16 mouse cellular contexts compared by ENCODE assay signal in the genomic region with DNA sequence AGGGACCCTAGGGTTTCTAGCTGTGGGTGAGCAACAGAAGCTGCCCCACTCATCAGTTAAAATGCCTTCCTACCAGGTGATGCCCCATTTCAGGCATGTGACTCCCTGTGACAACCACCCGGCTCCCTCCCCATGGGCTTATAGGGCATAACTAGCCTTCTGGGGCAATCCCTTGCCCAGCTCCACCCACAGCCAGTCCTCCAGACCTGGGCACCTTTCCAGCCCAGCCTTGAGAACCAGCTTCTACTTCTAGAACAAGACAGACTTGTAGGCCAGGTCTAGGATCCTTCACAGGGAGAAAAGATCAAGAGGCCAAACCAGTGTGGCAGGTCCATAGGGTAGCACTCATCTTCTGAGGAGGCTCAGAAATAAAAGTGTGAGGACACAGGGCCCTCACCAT. TPM values are rescaled to one million over a fixed set of nuclear protein-coding genes. Genes with fewer than 3 reads are reported as not detected.
A peak's percentile ranks its signal among the peaks of the same experiment; 100 is the strongest.
DNase-seq lines count a peak whose midpoint lies in the region; ATAC-seq and TF ChIP-seq lines count a peak whose summit lies in the region.
"Had no signal": no experiment of that assay in that cellular context is flagged by ENCODE, and none has a peak within 500 bp of the region (broad histone marks: within the 10 kb centered on the region; RNA-seq: fewer than 3 reads in every experiment).

No protein-coding gene starts in this region.

- 71% methylated on average over 1 of the region's 1 CpGs for WGBS in heart, embryonic 16.5 days
- 70% methylated on average over 1 of the region's 1 CpGs for WGBS in lung, adult 2 months
- WGBS in stomach, postnatal 0 days = 64% methylated on average over 1 of the region's 1 CpGs

- DNase-seq in heart, postnatal 36 days = no peak
- peak; percentile 63 to 73 for DNase-seq in urinary bladder, postnatal 36 days (ENCODE audit: low spot score in 2 of 2)
- no peak for DNase-seq in urinary bladder, postnatal 4 days (ENCODE audit: low spot score in 2 of 2)
- peak; percentile 84 for DNase-seq in lung, adult 2 months
- no peak for DNase-seq in stomach, postnatal 0 days (ENCODE audit: low spot score)
- DNase-seq in right cerebral cortex, postnatal 4 days = no peak
- no peak for DNase-seq in retina, postnatal 1 day
- DNase-seq: cerebellum, adult 18-20 months; embryo, embryonic 11 days had no signal

- H3K9ac ChIP-seq in heart, embryonic 16.5 days (ENCODE audit: low read length) = no peak overlapping the region
- 0 out of 2 replicates have a peak overlapping the region, but pooled peaks have one; percentile 1 for H3K9ac ChIP-seq in stomach, postnatal 0 days (ENCODE audit: low read length)
- H3K9ac ChIP-seq: liver, embryonic 12.5 days; midbrain, embryonic 13.5 days; neural tube, embryonic 12.5 days had no signal

- TF ChIP-seq POLR2A in lung, adult 2 months (IDR thresholded peaks at IDR 0.05; ENCODE audit: borderline replicate concordance, extremely low read depth, low read depth, low read length) = no peak

- ATAC-seq in heart, embryonic 16.5 days (replicated peaks; ENCODE audit: extremely low read depth, insufficient read depth, low FRiP score) = no peak
- ATAC-seq in stomach, postnatal 0 days (ENCODE audit: low FRiP score, low TSS enrichment) = no peak; the same call in 1 of the 2 replicates
- ATAC-seq: inflammation-experienced regulatory T-cells, adult 6 months; liver, embryonic 12.5 days; midbrain, embryonic 13.5 days had no signal

- H3K27me3 ChIP-seq in heart, embryonic 16.5 days (ENCODE audit: control insufficient read depth, insufficient read depth, low read length) = no peaks in the 10 kb centered on the region
- H3K27me3 ChIP-seq in stomach, postnatal 0 days (ENCODE audit: control insufficient read depth, insufficient read depth, low read length) = no peaks in the 10 kb centered on the region
- H3K27me3 ChIP-seq: liver, embryonic 12.5 days; midbrain, embryonic 13.5 days; neural tube, embryonic 12.5 days had no signal

- H3K4me1 ChIP-seq in heart, embryonic 16.5 days (ENCODE audit: control insufficient read depth, insufficient read depth, low read length) = peaks cover 7% of the 10 kb centered on the region; the same call in 1 of the 2 replicates
- H3K4me1 ChIP-seq in lung, adult 2 months (ENCODE audit: control insufficient read depth, insufficient read depth, low read length) = peaks cover 10% of the 10 kb centered on the region; the same call in 1 of the 2 replicates
- no peaks in the 10 kb centered on the region for H3K4me1 ChIP-seq in stomach, postnatal 0 days (replicated peaks; ENCODE audit: control insufficient read depth, insufficient read depth)

- no peaks in the 10 kb centered on the region for H3K9me3 ChIP-seq in heart, embryonic 16.5 days (replicated peaks; ENCODE audit: control insufficient read depth, low read length)
- no peaks in the 10 kb centered on the region for H3K9me3 ChIP-seq in stomach, postnatal 0 days (ENCODE audit: control insufficient read depth, low read length)
- H3K9me3 ChIP-seq: liver, embryonic 12.5 days; midbrain, embryonic 13.5 days; neural tube, embryonic 12.5 days had no signal

- no peak for TF ChIP-seq CTCF in lung, adult 2 months (IDR thresholded peaks at IDR 0.05; ENCODE audit: insufficient read depth, low read length)
- TF ChIP-seq CTCF in stomach, postnatal 0 days (IDR thresholded peaks at IDR 0.05; ENCODE audit: low read depth) = no peak

- H3K4me3 ChIP-seq in heart, embryonic 16.5 days (ENCODE audit: low read length) = no peak overlapping the region
- H3K4me3 ChIP-seq in lung, adult 2 months (replicated peaks; ENCODE audit: extremely low read depth, low read depth, low read length) = no peak overlapping the region
- no peak overlapping the region for H3K4me3 ChIP-seq in stomach, postnatal 0 days (ENCODE audit: low read depth, low read length)
- H3K4me3 ChIP-seq: liver, embryonic 12.5 days; midbrain, embryonic 13.5 days; neural tube, embryonic 12.5 days had no signal

- intact Hi-C loops in heart, postnatal 36 days (cut with DNase I) = no loop called here

- TF ChIP-seq EP300 in stomach, postnatal 0 days (optimal IDR thresholded peaks at IDR 0.05) = no peak

- no peak overlapping the region for H3K4me2 ChIP-seq in heart, embryonic 16.5 days (ENCODE audit: low read depth, low read length)
- no peak overlapping the region for H3K4me2 ChIP-seq in stomach, postnatal 0 days (replicated peaks; ENCODE audit: low read depth)
- H3K4me2 ChIP-seq: heart, embryonic 11.5 days; liver, embryonic 12.5 days; midbrain, embryonic 13.5 days; neural tube, embryonic 12.5 days had no signal

- peak overlapping the region; percentile 44; the same call in 1 of the 2 replicates for H3K27ac ChIP-seq in heart, embryonic 16.5 days (ENCODE audit: low read length)
- H3K27ac ChIP-seq in stomach, postnatal 0 days (replicated peaks) = peak overlapping the region; percentile 30
- H3K27ac ChIP-seq: liver, embryonic 12.5 days; midbrain, embryonic 13.5 days; neural tube, embryonic 12.5 days had no signal

- H3K36me3 ChIP-seq in heart, embryonic 16.5 days (ENCODE audit: control insufficient read depth, insufficient read depth) = no peaks in the 10 kb centered on the region
- no peaks in the 10 kb centered on the region; the same call in 1 of the 2 replicates for H3K36me3 ChIP-seq in stomach, postnatal 0 days (ENCODE audit: control insufficient read depth, insufficient read depth, low read length)
- H3K36me3 ChIP-seq: liver, embryonic 12.5 days; midbrain, embryonic 13.5 days; neural tube, embryonic 12.5 days had no signal

RNA-seq across cellular contexts. Expression of a gene that starts 9.1 kb away (rescaled TPM):
- polyA plus RNA-seq in heart, embryonic 16.5 days (2015; fragmentation: Nextera tagmentation; extraction: Ambion mirVana) = 7.6 and 10.3 TPM in 2 replicates
- 1 to 10 TPM; 1.9 to 2.0 TPM for total RNA-seq in heart, postnatal 36 days (2021)
- 7.9 and 12.6 TPM in 2 replicates for polyA plus RNA-seq in lung, adult 2 months (2012; rRNA removed)
- polyA plus RNA-seq in stomach, postnatal 0 days (2015; fragmentation: Nextera tagmentation; extraction: Ambion mirVana) = 192 and 201 TPM in 2 replicates
- total RNA-seq: left cerebral cortex, adult 8-10 months had no signal

RNA-seq across cellular contexts. Expression of a gene that starts 19.2 kb away (rescaled TPM):
- 116 and 125 TPM in 2 replicates for polyA plus RNA-seq in heart, embryonic 16.5 days (2015; fragmentation: Nextera tagmentation; extraction: Ambion mirVana)
- total RNA-seq in heart, postnatal 36 days (2021) = 10 to 100 TPM; 69.1 to 73.8 TPM
- 182 and 190 TPM in 2 replicates for polyA plus RNA-seq in lung, adult 2 months (2012; rRNA removed)
- polyA plus RNA-seq in stomach, postnatal 0 days (2015; fragmentation: Nextera tagmentation; extraction: Ambion mirVana) = 62.8 and 74.1 TPM in 2 replicates

RNA-seq across cellular contexts. Expression of a gene that starts 24.3 kb away (rescaled TPM):
- 114 and 116 TPM in 2 replicates for polyA plus RNA-seq in heart, embryonic 16.5 days (2015; fragmentation: Nextera tagmentation; extraction: Ambion mirVana)
- 10 to 100 TPM; 34.8 to 44.9 TPM for total RNA-seq in heart, postnatal 36 days (2021)
- 317 and 391 TPM in 2 replicates for polyA plus RNA-seq in lung, adult 2 months (2012; rRNA removed)
- polyA plus RNA-seq in stomach, postnatal 0 days (2015; fragmentation: Nextera tagmentation; extraction: Ambion mirVana) = 638 and 692 TPM in 2 replicates

RNA-seq across cellular contexts. Expression of a gene that starts 25.1 kb away (rescaled TPM):
- polyA plus RNA-seq in heart, embryonic 16.5 days (2015; fragmentation: Nextera tagmentation; extraction: Ambion mirVana) = 2.1 TPM in 2 replicates
- 1 to 10 TPM; 2.8 to 3.2 TPM for total RNA-seq in heart, postnatal 36 days (2021)
- polyA plus RNA-seq in lung, adult 2 months (2012; rRNA removed) = 30.6 and 41.5 TPM in 2 replicates
- polyA plus RNA-seq in stomach, postnatal 0 days (2015; fragmentation: Nextera tagmentation; extraction: Ambion mirVana) = 2.4 and 3.0 TPM in 2 replicates

RNA-seq across cellular contexts. Expression of a gene that starts 31.7 kb away (rescaled TPM):
- polyA plus RNA-seq in heart, embryonic 16.5 days (2015; fragmentation: Nextera tagmentation; extraction: Ambion mirVana) = 14.2 and 25.4 TPM in 2 replicates
- total RNA-seq in heart, postnatal 36 days (2021) = 10 to 100 TPM in 1 of 2 experiments, 1 to 10 TPM in 1; 9.6 to 10.5 TPM
- polyA plus RNA-seq in lung, adult 2 months (2012; rRNA removed) = 242 and 329 TPM in 2 replicates
- polyA plus RNA-seq in stomach, postnatal 0 days (2015; fragmentation: Nextera tagmentation; extraction: Ambion mirVana) = 53.3 and 64.8 TPM in 2 replicates
- polyA plus RNA-seq: inflammation-experienced regulatory T-cells, adult 6 months had no signal

Comparison
In these comparisons a context has a peak if more than half of its experiments do, and no peak if none do; other contexts are left out.
1. DNase-seq: peak in urinary bladder, postnatal 36 days (2 of 2) and lung, adult 2 months (single experiment); none in heart, postnatal 36 days (0 of 2), urinary bladder, postnatal 4 days (0 of 2), stomach, postnatal 0 days (single experiment), right cerebral cortex, postnatal 4 days (single experiment) and retina, postnatal 1 day (single experiment).
2. RNA of a gene that starts 9.1 kb away (polyA plus RNA-seq): 192 to 201 TPM in stomach, postnatal 0 days; 7.6 to 10.3 TPM in heart, embryonic 16.5 days and 7.9 to 12.6 TPM in lung, adult 2 months; every median in the first group is over 10 times any median in the second.